Mouse (Mus musculus) kidney, embryonic 16.5 days (tissue): ENCODE measurements at regions not wholly inside any gene's neighbourhood (a gene's known extent, or its start where the extent isn't known, plus 50 kb on each side); places are given as distances from the start of the nearest gene placed in this dataset.

ENCODE experiments used
- ATAC-seq: fragments of 200-750 bp; cut with Nextera tagmentation; 2 replicates; pipeline ENCODE4 v1.8.0; 2017; ENCODE audit warnings: moderate TSS enrichment; ENCODE audit not compliant: low FRiP score, low TSS enrichment
- H3K27ac ChIP-seq: fragments of 300-500 bp; sonication (generic); 2 replicates; pipeline ENCODE4 v1.5.1; 2014; ENCODE audit warnings: low read length
- H3K27me3 ChIP-seq: fragments of 300-500 bp; sonication (generic); 2 replicates; pipeline ENCODE4 v1.6.1; 2014; ENCODE audit warnings: low read length, control low read depth, mixed read lengths; ENCODE audit not compliant: insufficient read depth
- H3K36me3 ChIP-seq: fragments of 300-500 bp; sonication (generic); 2 replicates; pipeline ENCODE4 v1.6.1; 2014; ENCODE audit warnings: low read length, control low read depth, mixed read lengths; ENCODE audit not compliant: insufficient read depth
- H3K4me1 ChIP-seq: fragments of 300-500 bp; sonication (generic); 2 replicates; pipeline ENCODE4 v1.6.1; 2014; ENCODE audit warnings: low read length, control low read depth, mixed read lengths; ENCODE audit not compliant: insufficient read depth
- H3K4me2 ChIP-seq: fragments of 300-500 bp; sonication (generic); replicated peaks from 2 replicates; pipeline ENCODE4 v1.6.1; 2014; ENCODE audit warnings: low read depth, low read length
- H3K4me3 ChIP-seq: fragments of 300-500 bp; sonication (generic); 2 replicates; pipeline ENCODE4 v1.5.1; 2014; ENCODE audit warnings: mild to moderate bottlenecking, low read length
- H3K9ac ChIP-seq: fragments of 300-500 bp; sonication (generic); replicated peaks from 2 replicates; pipeline ENCODE4 v1.6.1; 2014; ENCODE audit warnings: low read length
- H3K9me3 ChIP-seq: fragments of 300-500 bp; sonication (generic); 2 replicates; pipeline ENCODE4 v1.6.1; 2016; ENCODE audit warnings: low read length, control low read depth
- WGBS: fragments of 180-500 bp; shearing (Covaris S2); extraction: QIAGEN DNeasy Blood & Tissue Kit; methylation state at CpG from one replicate; pipeline ENCODE4 v1.1.7; 2014; 5-methylcytosine and 5-hydroxymethylcytosine counted together

DNA sequence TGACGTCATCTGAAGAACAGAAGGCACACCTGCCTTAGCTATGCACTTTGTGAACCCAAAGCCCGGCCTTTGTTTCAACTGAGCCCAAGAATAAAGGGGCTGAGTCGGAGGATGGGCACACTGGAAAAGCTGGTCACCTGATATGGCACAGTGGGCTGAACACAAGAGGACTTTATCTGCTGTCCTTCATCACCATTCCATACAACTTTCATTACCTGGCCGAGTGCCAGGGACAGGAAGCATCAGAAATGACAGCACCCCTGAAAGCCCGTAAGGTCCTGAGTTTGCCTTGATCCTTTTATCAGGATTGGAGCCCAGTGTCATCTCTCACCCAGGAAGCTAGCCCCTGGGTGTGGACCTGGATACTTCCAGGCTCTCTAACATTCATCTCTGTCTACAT is 126.1 kb upstream of the Arntl start:
- Histone ChIP-seq H3K4me1 (no peaks in the 10 kb centered on the region), H3K27me3 (no peaks in the 10 kb centered on the region), H3K27ac (no peak overlapping the region), H3K9ac (no peak overlapping the region), H3K36me3 (no peaks in the 10 kb centered on the region), H3K4me3 (no peak overlapping the region), H3K4me2 (no peak overlapping the region), H3K9me3 (no peaks in the 10 kb centered on the region)
- no peak for ATAC-seq
- WGBS = 57% methylated on average over 5 of the region's 5 CpGs

DNA sequence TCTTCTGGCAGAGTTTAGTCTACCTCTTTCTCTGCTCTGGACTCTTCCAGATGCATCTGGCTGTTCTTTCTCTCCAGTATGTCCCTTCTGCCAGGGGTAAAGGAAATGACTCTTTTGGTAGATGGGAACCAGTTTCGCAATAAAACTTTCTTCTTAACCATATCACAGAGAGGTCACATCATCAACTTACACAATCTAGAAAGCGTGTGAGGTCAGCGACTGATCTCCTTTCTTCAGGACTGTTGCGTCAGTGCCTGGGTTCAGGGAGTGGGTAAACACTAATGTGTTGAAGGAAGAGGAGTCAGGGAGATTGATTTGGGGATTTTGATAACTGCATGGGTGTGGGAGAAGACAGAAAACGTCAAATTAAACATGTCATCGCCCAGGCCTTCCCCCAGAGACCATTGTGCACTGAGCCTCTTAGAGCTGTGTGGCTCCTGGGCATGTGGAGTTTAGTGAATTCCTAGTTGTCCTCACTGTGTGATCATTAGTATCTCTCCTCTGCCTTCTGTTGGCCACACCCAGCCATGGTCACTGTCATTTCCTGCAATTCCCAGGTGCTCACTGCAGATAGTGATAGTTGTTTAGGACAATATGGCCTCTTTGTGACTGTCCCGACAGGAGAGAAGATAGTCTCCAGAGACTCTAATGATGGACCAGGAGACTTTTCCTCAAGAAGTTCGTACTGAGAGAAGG is 122.2 kb upstream of the Arntl start:
- no peak overlapping the region for H3K9ac ChIP-seq
- H3K4me1 ChIP-seq = no peaks in the 10 kb centered on the region
- no peak overlapping the region for H3K4me2 ChIP-seq
- H3K4me3 ChIP-seq = no peak overlapping the region
- H3K27ac ChIP-seq = no peak overlapping the region
- H3K36me3 ChIP-seq = no peaks in the 10 kb centered on the region
- H3K9me3 ChIP-seq = no peaks in the 10 kb centered on the region
- no peaks in the 10 kb centered on the region for H3K27me3 ChIP-seq
- WGBS = 82% methylated on average over 8 of the region's 8 CpGs
- ATAC-seq = no peak

DNA sequence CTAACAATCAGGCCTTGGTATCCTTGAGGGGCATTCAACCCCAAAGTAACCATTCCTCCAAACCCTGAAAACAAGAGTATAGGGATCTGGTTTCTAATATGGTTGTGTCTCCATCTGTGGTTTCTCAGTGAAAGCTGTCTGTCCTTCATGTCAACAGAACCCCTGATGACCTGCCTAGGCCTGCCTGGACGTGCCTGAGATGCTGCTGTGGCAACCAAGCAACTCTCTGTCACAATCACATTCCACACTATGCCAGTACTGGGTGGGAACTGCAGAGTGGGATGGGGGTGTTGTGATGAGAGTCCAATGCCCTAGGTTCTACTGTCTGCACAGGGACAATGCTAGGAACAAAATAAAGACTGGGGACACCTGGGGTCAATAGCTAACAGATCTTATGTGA is 121.1 kb upstream of the Arntl start:
- Histone ChIP-seq H3K9me3 (no peaks in the 10 kb centered on the region), H3K36me3 (no peaks in the 10 kb centered on the region), H3K9ac (no peak overlapping the region), H3K4me2 (no peak overlapping the region), H3K4me1 (no peaks in the 10 kb centered on the region), H3K27me3 (no peaks in the 10 kb centered on the region), H3K27ac (no peak overlapping the region), H3K4me3 (no peak overlapping the region)
- no peak for ATAC-seq
- 63% methylated on average over 1 of the region's 1 CpGs for WGBS

DNA sequence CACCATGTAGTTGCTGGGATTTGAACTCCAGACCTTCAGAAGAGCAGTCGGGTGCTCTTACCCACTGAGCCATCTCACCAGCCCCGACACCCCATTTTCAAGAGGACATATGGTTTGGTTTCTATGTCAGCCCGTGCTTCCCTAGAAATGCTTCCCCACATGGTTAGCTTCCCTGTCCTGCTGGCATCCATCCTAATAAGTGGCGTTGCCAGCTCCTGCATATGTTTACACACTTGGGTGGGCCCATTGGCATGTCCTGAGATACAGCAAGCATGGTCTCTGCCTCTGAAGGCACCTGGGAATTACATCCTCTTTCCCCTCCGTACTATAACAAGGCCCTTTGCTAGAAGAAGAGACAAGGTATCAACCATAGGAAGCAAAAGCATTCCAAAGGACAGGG is 119.6 kb upstream of the Arntl start:
- no peak for ATAC-seq
- Histone ChIP-seq H3K4me1 (no peaks in the 10 kb centered on the region), H3K4me3 (no peak overlapping the region), H3K9ac (no peak overlapping the region), H3K27me3 (no peaks in the 10 kb centered on the region), H3K36me3 (no peaks in the 10 kb centered on the region), H3K27ac (no peak overlapping the region), H3K9me3 (no peaks in the 10 kb centered on the region), H3K4me2 (no peak overlapping the region)
- 89% methylated on average over 5 of the region's 5 CpGs for WGBS

DNA sequence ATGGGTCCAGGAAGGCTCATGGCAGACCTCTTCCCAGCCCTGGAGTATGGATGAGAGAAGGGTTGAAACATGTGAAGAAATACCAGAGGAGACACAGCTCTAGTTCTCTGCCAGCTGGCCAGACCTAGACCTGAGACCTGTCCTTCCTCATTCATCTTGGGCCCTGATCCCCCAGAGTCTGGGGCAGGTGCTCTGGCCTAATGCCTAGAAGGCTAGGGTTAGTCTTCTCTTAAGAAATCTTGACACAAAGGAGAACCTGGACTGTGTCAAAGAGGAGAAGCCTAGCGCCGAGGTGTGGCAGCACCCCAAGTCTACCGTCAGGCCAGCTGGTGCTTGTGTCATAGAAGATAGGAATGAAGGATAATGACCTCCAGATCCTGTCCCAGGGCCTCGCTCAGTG is 118.2 kb upstream of the Arntl start:
- H3K9me3 ChIP-seq = no peaks in the 10 kb centered on the region
- no peaks in the 10 kb centered on the region for H3K36me3 ChIP-seq
- H3K9ac ChIP-seq = no peak overlapping the region
- H3K4me3 ChIP-seq = no peak overlapping the region
- WGBS = 72% methylated on average over 4 of the region's 4 CpGs
- H3K27me3 ChIP-seq = no peaks in the 10 kb centered on the region
- H3K4me2 ChIP-seq = no peak overlapping the region
- no peak for ATAC-seq
- H3K27ac ChIP-seq = no peak overlapping the region
- no peaks in the 10 kb centered on the region for H3K4me1 ChIP-seq

DNA sequence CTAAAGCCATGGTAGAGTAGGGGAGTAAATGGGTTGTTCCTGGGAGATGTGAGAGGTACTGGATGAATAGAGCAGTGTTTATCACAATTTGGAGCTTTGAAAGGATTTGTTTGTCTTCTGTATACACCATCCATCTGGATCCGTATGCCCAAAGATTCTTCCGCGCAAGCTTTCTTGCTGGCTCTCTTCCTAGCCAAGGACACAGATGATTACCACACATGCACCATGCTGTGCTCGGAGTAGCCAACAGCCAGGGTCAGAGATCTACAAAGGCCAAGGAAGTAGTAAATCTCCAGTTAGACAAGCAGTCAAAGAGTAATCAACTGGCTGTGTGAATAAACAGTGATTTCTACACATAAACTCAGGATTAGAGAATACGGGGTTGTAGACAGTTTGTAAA is 113.3 kb upstream of the Arntl start:
- Histone ChIP-seq H3K9ac (no peak overlapping the region), H3K4me3 (no peak overlapping the region), H3K27ac (no peak overlapping the region), H3K27me3 (no peaks in the 10 kb centered on the region), H3K4me1 (no peaks in the 10 kb centered on the region), H3K36me3 (no peaks in the 10 kb centered on the region), H3K4me2 (no peak overlapping the region), H3K9me3 (no peaks in the 10 kb centered on the region)
- WGBS = 60% methylated on average over 5 of the region's 5 CpGs
- ATAC-seq = no peak

DNA sequence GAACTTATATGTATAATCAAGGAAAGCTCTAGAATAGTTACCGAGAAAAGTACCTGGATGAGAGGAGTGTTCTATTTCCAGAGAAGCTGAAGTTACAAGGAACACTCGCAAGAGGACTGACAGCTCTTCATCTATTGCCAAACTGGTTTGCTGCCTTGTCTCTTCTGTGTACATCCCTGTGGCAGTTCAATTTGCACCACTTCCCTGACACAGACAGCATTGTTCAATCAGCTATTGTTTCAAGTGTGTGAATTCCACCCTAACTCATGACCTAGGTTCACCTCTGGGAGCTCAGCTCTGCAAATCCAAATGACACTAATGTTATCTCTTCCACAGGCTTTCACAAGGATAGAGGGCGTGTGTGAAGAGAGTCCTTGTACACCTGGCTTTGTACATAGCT is 112.2 kb upstream of the Arntl start:
- H3K9me3 ChIP-seq = no peaks in the 10 kb centered on the region
- H3K4me2 ChIP-seq = no peak overlapping the region
- ATAC-seq = no peak
- H3K4me1 ChIP-seq = no peaks in the 10 kb centered on the region
- H3K27ac ChIP-seq = no peak overlapping the region
- H3K36me3 ChIP-seq = no peaks in the 10 kb centered on the region
- H3K27me3 ChIP-seq = no peaks in the 10 kb centered on the region
- H3K9ac ChIP-seq = no peak overlapping the region
- WGBS = 85% methylated on average over 3 of the region's 3 CpGs
- H3K4me3 ChIP-seq = no peak overlapping the region

DNA sequence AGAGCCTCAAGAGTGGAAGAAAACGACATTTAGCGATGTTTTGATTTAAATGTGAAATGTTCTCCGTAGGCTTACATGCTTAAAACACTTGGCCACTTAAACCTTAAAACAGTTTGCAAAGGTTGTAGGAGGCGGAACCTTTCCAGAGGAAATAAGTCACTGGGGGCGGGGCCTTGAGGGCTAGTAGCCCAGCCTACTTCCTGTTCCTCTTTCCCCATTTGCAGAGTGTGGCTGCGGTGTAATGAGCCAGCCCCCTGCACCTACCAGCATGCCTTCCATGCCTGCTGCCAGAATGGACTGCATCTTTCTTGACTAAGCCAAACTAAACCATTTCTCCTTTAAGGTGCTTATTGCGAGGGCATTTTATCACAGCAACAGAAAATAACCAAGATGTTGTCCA is 103.0 kb upstream of the Arntl start:
- no peak overlapping the region for H3K27ac ChIP-seq
- WGBS = 90% methylated on average over 7 of the region's 7 CpGs
- no peak overlapping the region for H3K4me3 ChIP-seq
- no peaks in the 10 kb centered on the region for H3K27me3 ChIP-seq
- no peak overlapping the region for H3K9ac ChIP-seq
- H3K4me2 ChIP-seq = no peak overlapping the region
- H3K36me3 ChIP-seq = no peaks in the 10 kb centered on the region
- no peak for ATAC-seq
- H3K4me1 ChIP-seq = no peaks in the 10 kb centered on the region
- no peaks in the 10 kb centered on the region for H3K9me3 ChIP-seq

DNA sequence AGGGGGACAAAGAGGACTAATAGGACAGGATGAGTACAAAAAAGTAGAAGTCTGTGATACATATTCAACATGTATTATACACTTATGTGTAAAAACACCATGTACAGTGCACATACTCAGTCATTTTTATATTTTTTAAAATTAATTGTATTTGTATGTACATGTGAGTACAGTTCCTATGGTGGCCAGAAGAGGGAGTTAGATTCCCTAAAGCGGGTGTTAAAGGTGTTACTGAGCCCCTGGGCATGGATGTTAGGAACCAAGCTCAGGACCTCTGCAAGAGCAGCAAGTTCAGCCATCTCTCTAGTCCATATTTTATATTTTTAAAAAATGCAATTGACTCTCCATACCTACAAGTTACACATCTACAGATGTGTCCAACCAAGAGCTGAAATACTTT is 101.9 kb upstream of the Arntl start:
- 63% methylated on average over 1 of the region's 1 CpGs for WGBS

DNA sequence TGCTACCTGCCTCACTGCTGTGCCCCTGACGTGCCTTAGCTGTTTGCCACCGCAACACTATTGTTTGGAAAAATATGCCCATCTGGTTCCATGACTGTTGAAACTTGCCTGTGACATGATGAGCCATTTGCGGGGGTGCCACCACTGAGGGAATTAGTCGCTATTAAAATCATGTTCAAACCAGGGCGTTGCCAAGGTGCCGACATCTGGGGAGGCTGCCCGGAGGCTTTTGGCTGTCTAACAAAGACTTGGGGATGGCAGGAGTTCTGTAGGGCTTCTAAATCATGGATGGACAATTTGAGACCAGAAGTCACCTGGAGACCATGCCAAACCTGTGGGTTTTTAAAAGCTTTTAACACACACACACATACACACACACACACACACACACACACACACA is 100.5 kb upstream of the Arntl start:
- ATAC-seq = no peak
- no peaks in the 10 kb centered on the region for H3K36me3 ChIP-seq
- no peaks in the 10 kb centered on the region for H3K27me3 ChIP-seq
- WGBS = 89% methylated on average over 7 of the region's 7 CpGs
- H3K4me1 ChIP-seq = no peaks in the 10 kb centered on the region
- no peak overlapping the region for H3K27ac ChIP-seq
- no peak overlapping the region for H3K4me2 ChIP-seq
- no peaks in the 10 kb centered on the region for H3K9me3 ChIP-seq
- no peak overlapping the region for H3K9ac ChIP-seq
- H3K4me3 ChIP-seq = no peak overlapping the region

More for the DNA sequence above, 101.9 kb upstream of the Arntl start:
- Histone ChIP-seq H3K27me3 (no peaks in the 10 kb centered on the region), H3K9ac (no peak overlapping the region), H3K36me3 (no peaks in the 10 kb centered on the region), H3K4me3 (no peak overlapping the region), H3K4me1 (no peaks in the 10 kb centered on the region), H3K27ac (no peak overlapping the region), H3K4me2 (no peak overlapping the region), H3K9me3 (no peaks in the 10 kb centered on the region)
- ATAC-seq = no peak
